Mouse (Mus musculus) hindbrain, embryonic 14.5 days (tissue): Measurements from ENCODE around the gene Zbtb7b. TPM values are rescaled to one million over a fixed set of nuclear protein-coding genes. Genes with fewer than 3 reads are reported as not detected.

ENCODE experiments used
- ATAC-seq: fragments of 200-750 bp; cut with Nextera tagmentation; 2 replicates; pipeline ENCODE4 v1.8.0; 2017; ENCODE audit warnings: moderate number of reproducible peaks, mild to moderate bottlenecking, moderate TSS enrichment, moderate library complexity; ENCODE audit not compliant: low FRiP score
- DNase-seq: peaks from one replicate; pipeline ENCODE4 v3.0.0-alpha.2; 2015; ENCODE audit warnings: low spot score
- H3K27ac ChIP-seq: fragments of 300-500 bp; sonication (generic); 2 replicates; pipeline ENCODE4 v1.5.1; 2014; ENCODE audit warnings: mild to moderate bottlenecking, moderate library complexity
- H3K27me3 ChIP-seq: fragments of 300-500 bp; sonication (generic); 2 replicates; pipeline ENCODE4 v1.6.1; 2014; ENCODE audit warnings: mild to moderate bottlenecking, low read length, mixed read lengths; ENCODE audit not compliant: control insufficient read depth, insufficient read depth
- H3K36me3 ChIP-seq: fragments of 300-500 bp; sonication (generic); replicated peaks from 2 replicates; pipeline ENCODE4 v1.6.1; 2014; ENCODE audit not compliant: control insufficient read depth, insufficient read depth
- H3K4me1 ChIP-seq: fragments of 300-500 bp; sonication (generic); replicated peaks from 2 replicates; pipeline ENCODE4 v1.6.1; 2014; ENCODE audit warnings: antibody characterized with exemption, low read length, mixed read lengths; ENCODE audit not compliant: control insufficient read depth, insufficient read depth
- H3K4me2 ChIP-seq: fragments of 300-500 bp; sonication (generic); replicated peaks from 2 replicates; pipeline ENCODE4 v1.6.1; 2014; ENCODE audit warnings: mild to moderate bottlenecking, moderate library complexity
- H3K4me3 ChIP-seq: fragments of 300-500 bp; sonication (generic); replicated peaks from 2 replicates; pipeline ENCODE4 v1.5.1; 2014; ENCODE audit warnings: mild to moderate bottlenecking, low read length
- H3K9ac ChIP-seq: fragments of 300-500 bp; sonication (generic); 2 replicates; pipeline ENCODE4 v1.6.1; 2014
- H3K9me3 ChIP-seq: fragments of 300-500 bp; sonication (generic); 2 replicates; pipeline ENCODE4 v1.6.1; 2016; ENCODE audit warnings: low read length; ENCODE audit not compliant: control insufficient read depth
- WGBS: fragments of 180-500 bp; shearing (Covaris S2); extraction: QIAGEN DNeasy Blood & Tissue Kit; methylation state at CpG from one replicate; pipeline ENCODE4 v1.1.7; 2014; 5-methylcytosine and 5-hydroxymethylcytosine counted together
- polyA plus RNA-seq: library from polyadenylated mRNA; unstranded; fragments of >200 nt; fragmentation: Nextera tagmentation; extraction: Ambion mirVana; gene quantifications from 2 replicates; pipeline ENCODE4 v1.2.1, GENCODE M21; 2014

The Zbtb7b gene
- polyA plus RNA-seq, 1 experiment from 2014 or later: 0.46 TPM

- WGBS: 94% methylated on average over 14 of the region's 14 CpGs
- no peak overlapping the region for H3K4me2 ChIP-seq
- no peak overlapping the region for H3K9ac ChIP-seq
These were observed 14.3 kb downstream of the Zbtb7b start for GRCm38 (mm10) chr3:89380291-89380690.

GRCm38 (mm10) chr3:89379388-89380131 lies 15.0 kb downstream of the Zbtb7b start:
- ATAC-seq: no peak
- Histone ChIP-seq H3K36me3 (no peaks in the 10 kb centered on the region), H3K9me3 (no peaks in the 10 kb centered on the region), H3K27me3 (no peaks in the 10 kb centered on the region), H3K4me2 (peak overlapping the region; percentile 85), H3K4me1 (peaks cover 14% of the 10 kb centered on the region), H3K4me3 (no peak overlapping the region), H3K9ac (peak overlapping the region; percentile 78; the same call in 1 of the 2 replicates), H3K27ac (no peak overlapping the region)
- no peak for DNase-seq
- 85% methylated on average over 31 of the region's 31 CpGs for WGBS

More at GRCm38 (mm10) chr3:89380291-89380690, 14.3 kb downstream of the Zbtb7b start:
- ATAC-seq (no peak), DNase-seq (no peak)
- no peaks in the 10 kb centered on the region for H3K36me3 ChIP-seq
- H3K4me3 ChIP-seq: no peak overlapping the region
- no peaks in the 10 kb centered on the region for H3K9me3 ChIP-seq
- no peak overlapping the region for H3K27ac ChIP-seq
- H3K4me1 ChIP-seq: peaks cover 14% of the 10 kb centered on the region
- no peaks in the 10 kb centered on the region for H3K27me3 ChIP-seq

- no peaks in the 10 kb centered on the region for H3K27me3 ChIP-seq
- H3K27ac ChIP-seq: 0 out of 2 replicates have a peak overlapping the region, but pooled peaks have one; percentile 14
- 1% methylated on average over 26 of the region's 29 CpGs for WGBS
These were observed 16.0 kb downstream of the Zbtb7b start for GRCm38 (mm10) chr3:89378394-89379067.

GRCm38 (mm10) chr3:89377831-89378230 lies 16.7 kb downstream of the Zbtb7b start:
- Histone ChIP-seq H3K9me3 (no peaks in the 10 kb centered on the region), H3K9ac (peak overlapping the region; percentile 78), H3K4me3 (peak overlapping the region; percentile 51; the same call in 1 of the 2 replicates), H3K27me3 (no peaks in the 10 kb centered on the region), H3K4me1 (peaks cover 14% of the 10 kb centered on the region), H3K36me3 (no peaks in the 10 kb centered on the region), H3K27ac (no peak overlapping the region), H3K4me2 (peak overlapping the region; percentile 85)
- DNase-seq: no peak
- 76% methylated on average over 4 of the region's 4 CpGs for WGBS
- ATAC-seq: no peak; the same call in 1 of the 2 replicates

More at GRCm38 (mm10) chr3:89378394-89379067, 16.0 kb downstream of the Zbtb7b start:
- Histone ChIP-seq H3K9ac (peak overlapping the region; percentile 78), H3K4me2 (peak overlapping the region; percentile 85), H3K9me3 (no peaks in the 10 kb centered on the region), H3K4me3 (peak overlapping the region; percentile 51), H3K36me3 (no peaks in the 10 kb centered on the region), H3K4me1 (peaks cover 14% of the 10 kb centered on the region)
- ATAC-seq: peak; percentile 90
- DNase-seq: peak; percentile 79

GRCm38 (mm10) chr3:89373581-89374231 lies 20.9 kb downstream of the Zbtb7b start:
- WGBS: 43% methylated on average over 5 of the region's 5 CpGs
- no peak for ATAC-seq
- Histone ChIP-seq H3K4me1 (peaks cover 8% of the 10 kb centered on the region), H3K9me3 (no peaks in the 10 kb centered on the region), H3K36me3 (no peaks in the 10 kb centered on the region), H3K27me3 (no peaks in the 10 kb centered on the region), H3K9ac (no peak overlapping the region), H3K4me3 (no peak overlapping the region), H3K4me2 (no peak overlapping the region), H3K27ac (no peak overlapping the region)
- DNase-seq: no peak

GRCm38 (mm10) chr3:89367338-89367737 lies 27.2 kb downstream of the Zbtb7b start:
- H3K4me1 ChIP-seq: no peaks in the 10 kb centered on the region
- no peak overlapping the region for H3K4me3 ChIP-seq
- no peak overlapping the region for H3K4me2 ChIP-seq
- H3K9ac ChIP-seq: no peak overlapping the region
- H3K27ac ChIP-seq: no peak overlapping the region
- ATAC-seq (no peak), DNase-seq (no peak)
- 69% methylated on average over 11 of the region's 11 CpGs for WGBS
- H3K9me3 ChIP-seq: no peaks in the 10 kb centered on the region
- H3K36me3 ChIP-seq: no peaks in the 10 kb centered on the region
- H3K27me3 ChIP-seq: no peaks in the 10 kb centered on the region

- no peak overlapping the region for H3K9ac ChIP-seq
- H3K27me3 ChIP-seq: no peaks in the 10 kb centered on the region
- H3K27ac ChIP-seq: no peak overlapping the region
- DNase-seq: no peak
- H3K4me1 ChIP-seq: no peaks in the 10 kb centered on the region
- H3K4me2 ChIP-seq: no peak overlapping the region
- WGBS: 75% methylated on average over 20 of the region's 20 CpGs
- H3K36me3 ChIP-seq: no peaks in the 10 kb centered on the region
- no peaks in the 10 kb centered on the region for H3K9me3 ChIP-seq
- no peak for ATAC-seq
- H3K4me3 ChIP-seq: no peak overlapping the region
These were observed 28.8 kb downstream of the Zbtb7b start for GRCm38 (mm10) chr3:89365486-89366414.

GRCm38 (mm10) chr3:89365153-89365485 lies 29.5 kb downstream of the Zbtb7b start, which contains the start of gene Dcst1:
TSS of gene Dcst1 (minus strand) at chr3:89365253.
- H3K36me3 ChIP-seq: no peaks in the 10 kb centered on the region
- ATAC-seq (no peak), DNase-seq (no peak)
- 82% methylated on average over 11 of the region's 11 CpGs for WGBS
- H3K27ac ChIP-seq: no peak within 1 kb of the TSS
- no peak within 1 kb of the TSS for H3K4me3 ChIP-seq
- H3K9ac ChIP-seq: no peak within 1 kb of the TSS
- no peaks in the 10 kb centered on the region for H3K27me3 ChIP-seq
- no peaks in the 10 kb centered on the region for H3K9me3 ChIP-seq
- no peak within 1 kb of the TSS for H3K4me2 ChIP-seq
- H3K4me1 ChIP-seq: no peaks in the 10 kb centered on the region
